ENCODE assay signal across 18 mouse cellular contexts in the genomic region with DNA sequence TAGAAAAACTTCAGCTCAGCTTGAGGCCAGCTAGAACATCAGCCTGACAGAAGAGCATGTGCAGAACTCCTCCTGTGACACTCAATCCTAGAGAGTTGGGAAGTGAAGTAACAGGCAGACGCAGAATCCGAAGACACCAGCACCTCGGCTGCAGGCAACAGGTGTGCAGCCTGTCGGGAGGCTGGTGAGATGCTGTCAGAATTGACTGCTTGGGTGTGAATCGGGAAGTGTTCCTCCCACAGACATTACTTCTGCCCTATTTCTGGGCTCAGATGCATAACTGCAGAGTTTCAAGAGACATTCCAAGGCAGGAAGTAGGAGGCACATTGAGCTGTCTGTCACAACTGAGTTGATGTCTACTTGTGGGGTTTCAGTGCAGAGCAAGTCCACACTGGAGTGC.
DNase-seq lines count a peak whose midpoint lies in the region.
"Had no signal": no experiment of that assay in that cellular context is flagged by ENCODE, and none has a peak within 500 bp of the region (broad histone marks: within the 10 kb centered on the region; RNA-seq: fewer than 3 reads in every experiment).

No protein-coding gene starts in this region.

- intact Hi-C loops in left cerebral cortex, postnatal 4 days (cut with DNase I): no loop called here

- peak; percentile 43 for DNase-seq in left cerebral cortex, adult 11 months (ENCODE audit: low spot score)
- no peak for DNase-seq in left cerebral cortex, postnatal 4 days
- peak; percentile 81 for DNase-seq in brain, adult 2 months (ENCODE audit: low read depth, low spot score)
- peak; percentile 27 to 59 for DNase-seq in left cerebral cortex, adult 9 months (ENCODE audit: low spot score in 2 of 2)
- peak; percentile 50 to 72 for DNase-seq in right cerebral cortex, postnatal 10 days (ENCODE audit: low spot score in 2 of 2)
- DNase-seq in adipocyte (ENCODE audit: low spot score): no peak
- DNase-seq in urinary bladder, postnatal 10 days (ENCODE audit: low spot score): no peak
- DNase-seq in retina, postnatal 1 day: no peak
- DNase-seq: adrenal gland, adult 8-10 months; cerebellum, adult 9-10 months; gastrocnemius, postnatal 25 days; heart, adult 18-20 months; heart, postnatal 14 days; kidney, adult 11 months; kidney, postnatal 4 days; liver, embryonic 13.5 days; lung, adult 2 months; thymus, postnatal 14 days had no signal

Comparison
In these comparisons a context has a peak if more than half of its experiments do, and no peak if none do; other contexts are left out.
1. DNase-seq: peak in left cerebral cortex, adult 11 months (single experiment), brain, adult 2 months (single experiment), left cerebral cortex, adult 9 months (2 of 2) and right cerebral cortex, postnatal 10 days (2 of 2); none in left cerebral cortex, postnatal 4 days (single experiment), adipocyte (single experiment), urinary bladder, postnatal 10 days (single experiment) and retina, postnatal 1 day (single experiment).